Mouse (Mus musculus) right cerebral cortex, postnatal 10 days (tissue): ENCODE measurements at regions not wholly inside any gene's neighbourhood (a gene's known extent, or its start where the extent isn't known, plus 50 kb on each side); places are given as distances from the start of the nearest gene placed in this dataset.

Source experiments
- DNase-seq, 2 experiments: peaks; one replicate each; pipeline ENCODE4 v3.0.0; 2021; ENCODE audit warnings: low spot score in 2 of 2

DNA sequence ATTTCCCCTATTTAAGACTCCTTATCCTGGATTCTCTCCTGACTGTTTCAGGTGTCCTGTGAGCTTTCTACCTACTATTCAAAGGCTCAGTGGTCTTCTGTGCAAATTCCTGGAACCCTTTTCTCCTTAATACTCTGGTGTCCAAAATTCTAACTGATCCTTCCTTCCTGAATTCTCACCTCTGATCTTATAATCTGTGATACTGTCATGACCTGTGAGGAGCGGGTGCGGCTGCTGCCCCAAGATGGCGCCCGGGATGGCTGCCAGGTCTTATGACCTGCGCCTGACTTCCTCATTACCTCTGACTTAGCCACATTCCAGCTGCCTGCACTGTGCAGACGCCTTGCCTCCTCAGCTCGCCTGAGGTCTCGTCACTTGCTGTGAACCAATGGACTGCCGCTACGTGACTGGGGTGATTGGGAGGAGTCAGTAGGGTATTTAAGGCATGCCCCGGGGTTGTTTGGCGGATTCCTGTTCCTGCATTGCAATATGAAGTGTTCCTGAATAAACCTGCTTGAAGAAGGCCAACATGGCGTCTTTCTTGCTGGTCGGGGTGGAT, 131.2 kb downstream of the Ptbp2 start:
- DNase-seq, result no peak

DNA sequence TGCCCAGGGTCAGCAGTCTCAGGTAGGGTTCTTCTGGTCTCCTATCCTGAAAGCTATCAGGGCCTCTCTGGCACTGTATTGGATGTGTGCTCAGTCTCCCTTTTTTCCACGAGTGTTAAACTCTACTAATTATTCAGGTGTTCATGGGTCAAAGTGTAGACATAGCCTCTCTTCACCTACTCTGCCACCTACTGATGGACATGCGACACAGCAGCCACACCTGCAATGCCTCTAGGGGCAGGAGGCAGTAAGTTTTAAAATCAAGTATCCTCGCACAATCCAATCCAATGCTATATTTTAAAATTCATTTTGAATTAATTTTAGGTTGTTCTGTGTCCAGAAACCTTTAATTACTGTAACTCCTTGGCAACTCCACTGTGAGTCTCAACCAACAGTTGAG, 145.6 kb downstream of the Ptbp2 start:
- DNase-seq, result no peak

DNA sequence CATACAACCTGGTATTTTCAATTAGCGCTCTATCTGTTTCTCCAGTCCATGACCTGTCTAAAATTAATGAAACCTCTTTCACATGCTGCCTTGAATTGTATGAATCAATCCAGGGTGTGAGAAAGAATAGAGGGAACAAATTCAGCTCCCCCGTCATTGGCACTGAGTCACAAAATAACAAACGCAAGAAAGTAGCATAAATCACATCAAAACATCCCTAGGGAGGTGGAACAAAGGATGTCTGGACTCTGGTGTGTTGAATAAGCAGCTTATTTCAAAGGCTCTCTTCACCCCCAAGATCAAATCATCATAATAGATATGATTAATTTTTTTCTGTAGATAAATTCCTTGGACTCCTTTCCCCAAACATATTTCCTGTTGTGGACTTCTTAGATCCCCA, 148.6 kb downstream of the Ptbp2 start:
- no peak for DNase-seq

DNA sequence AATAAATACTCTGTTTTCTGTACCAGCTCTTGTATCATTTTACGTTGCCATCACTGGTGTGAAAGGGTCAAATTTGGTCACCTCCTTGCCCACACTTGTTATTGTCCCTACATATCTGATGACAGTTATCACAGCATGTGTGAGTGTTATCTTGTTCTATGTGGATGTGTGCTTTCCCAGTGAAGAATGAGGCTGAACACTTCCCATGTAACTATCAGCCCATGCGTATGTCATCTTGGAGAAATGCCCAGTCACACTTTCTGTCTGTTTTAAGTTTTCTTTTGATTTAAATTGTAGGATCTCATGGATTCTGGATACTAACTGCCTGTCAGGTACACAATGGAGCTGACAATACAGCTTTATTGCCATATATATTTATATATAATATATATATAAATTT, 150.8 kb downstream of the Ptbp2 start:
- no peak for DNase-seq

DNA sequence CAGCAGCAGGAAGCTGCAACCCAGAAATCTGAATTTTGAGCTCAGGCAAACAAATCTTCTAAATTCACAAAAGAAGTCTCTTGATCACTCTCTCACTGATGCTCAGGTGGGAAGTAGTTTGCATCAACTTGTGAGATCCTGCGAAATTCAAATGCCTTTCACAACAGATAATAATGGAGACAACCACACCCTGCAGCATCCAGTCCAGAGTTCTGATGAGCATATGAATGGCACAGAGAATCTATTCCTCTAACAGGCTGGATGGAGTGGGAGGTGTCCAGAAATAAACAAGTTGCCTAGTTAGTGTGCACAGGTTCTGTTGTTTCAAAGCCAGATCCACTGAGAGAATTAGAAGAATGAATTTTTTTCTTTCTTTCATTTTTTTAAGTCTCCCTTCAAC, 178.2 kb downstream of the Ptbp2 start:
- no peak for DNase-seq

DNA sequence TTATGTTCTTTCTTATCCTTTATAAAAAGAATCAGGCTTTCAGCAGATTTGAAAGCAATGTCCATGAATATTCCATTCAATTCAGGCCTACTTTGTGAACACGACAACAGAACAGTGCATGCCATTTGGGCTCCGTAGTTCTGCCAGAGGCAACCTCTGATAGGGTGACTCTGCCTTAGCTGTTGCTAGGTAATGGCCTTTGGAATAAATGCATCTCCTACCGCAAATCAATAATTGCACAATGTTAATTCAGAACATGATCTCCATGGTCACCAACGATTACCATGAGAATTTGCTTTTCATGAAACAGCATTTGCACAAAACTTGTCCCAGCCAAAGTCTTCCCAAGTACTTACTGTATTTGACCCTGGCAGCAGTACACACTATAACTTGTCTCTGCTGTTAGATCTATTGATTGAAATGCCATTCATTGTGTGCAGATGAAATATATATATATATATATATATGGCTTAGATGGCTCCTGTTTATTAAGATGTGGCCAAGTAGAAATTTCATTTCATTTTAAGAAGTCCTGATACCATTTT, 195.3 kb downstream of the Ptbp2 start:
- no peak for DNase-seq

DNA sequence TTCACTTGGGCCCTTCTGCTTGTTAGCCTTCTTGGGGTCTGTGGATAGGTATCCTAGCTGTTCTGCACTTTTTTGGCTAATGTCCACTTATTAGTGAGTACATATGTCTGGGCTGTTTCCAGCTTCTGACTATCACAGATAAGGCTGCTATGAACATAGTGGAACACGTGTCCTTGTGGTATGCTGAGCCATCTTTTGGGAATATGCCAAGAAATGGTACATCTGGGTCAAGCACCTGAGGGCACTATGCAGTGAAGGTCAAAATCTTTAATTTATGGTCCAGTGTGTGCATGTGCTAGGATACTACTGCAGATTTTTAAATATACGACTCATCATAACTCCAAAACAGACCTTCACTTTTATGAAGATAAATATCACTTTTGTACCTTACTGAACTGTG, 196.3 kb downstream of the Ptbp2 start:
- no peak for DNase-seq

DNA sequence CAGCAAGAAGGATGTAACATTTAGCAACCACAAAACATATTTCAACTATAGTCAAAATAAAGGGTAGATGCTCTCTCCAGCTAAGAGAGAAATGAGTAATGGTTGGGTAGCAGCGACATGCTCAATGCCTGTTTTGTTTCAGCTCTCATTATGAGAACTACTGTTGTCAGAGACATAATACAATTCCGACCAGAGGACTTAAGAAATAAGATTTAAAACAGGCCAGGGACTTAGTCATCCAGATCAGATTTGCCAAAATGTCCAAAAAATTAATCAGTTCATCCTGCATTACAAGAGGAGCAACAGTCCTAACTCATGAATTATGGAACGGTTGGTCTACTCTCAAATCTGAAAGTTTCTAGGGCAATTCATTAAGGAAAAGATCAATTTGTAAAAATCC, 208.8 kb downstream of the Ptbp2 start:
- DNase-seq, result no peak

DNA sequence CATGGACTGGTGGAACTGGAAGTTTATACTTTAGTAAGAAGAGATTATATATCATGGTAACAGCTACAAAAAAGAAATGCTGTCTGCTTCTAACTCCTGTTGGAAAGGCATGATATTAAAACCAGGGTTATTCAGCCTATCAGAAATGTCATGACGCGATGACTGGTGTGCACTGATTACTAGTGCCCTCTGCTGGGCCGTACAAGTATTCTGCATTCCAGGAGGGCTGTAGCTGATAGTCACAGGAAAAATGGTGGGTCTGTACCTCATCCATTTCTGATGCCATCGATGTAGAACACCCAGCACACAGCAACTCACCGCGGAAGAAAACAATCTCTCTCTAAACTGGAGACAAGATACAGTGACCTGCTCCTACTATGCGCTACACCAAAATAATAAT, 246.4 kb downstream of the Ptbp2 start:
- no peak for DNase-seq

DNA sequence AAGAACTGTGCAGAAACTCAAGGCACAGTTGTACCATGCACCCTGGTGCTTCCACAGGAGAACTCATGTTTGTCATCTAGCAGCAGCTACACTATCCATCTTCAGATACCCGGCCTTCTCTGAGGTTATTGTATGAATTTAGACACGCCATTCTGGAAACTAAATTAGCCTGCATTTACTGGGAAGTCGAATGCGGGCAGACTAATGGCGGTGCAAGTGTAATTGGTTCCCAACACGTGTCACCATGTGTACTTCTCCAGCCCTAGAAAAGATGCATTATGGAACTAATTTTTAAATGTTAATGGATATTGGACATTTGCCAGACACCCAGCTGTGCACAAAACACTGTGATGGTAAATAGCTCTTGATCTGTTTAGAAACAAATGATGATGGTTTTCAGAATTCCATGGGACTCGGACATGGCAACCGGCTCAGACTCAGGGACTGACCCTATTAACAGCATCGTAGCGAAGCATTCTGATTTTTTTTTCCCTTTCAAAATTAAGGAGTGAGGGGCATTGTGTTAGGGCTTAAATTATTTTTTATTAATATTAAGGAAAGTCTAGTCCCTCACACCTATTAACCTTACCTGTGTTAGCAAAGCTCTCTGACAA, 259.6 kb downstream of the Ptbp2 start:
- DNase-seq, result no peak

DNA sequence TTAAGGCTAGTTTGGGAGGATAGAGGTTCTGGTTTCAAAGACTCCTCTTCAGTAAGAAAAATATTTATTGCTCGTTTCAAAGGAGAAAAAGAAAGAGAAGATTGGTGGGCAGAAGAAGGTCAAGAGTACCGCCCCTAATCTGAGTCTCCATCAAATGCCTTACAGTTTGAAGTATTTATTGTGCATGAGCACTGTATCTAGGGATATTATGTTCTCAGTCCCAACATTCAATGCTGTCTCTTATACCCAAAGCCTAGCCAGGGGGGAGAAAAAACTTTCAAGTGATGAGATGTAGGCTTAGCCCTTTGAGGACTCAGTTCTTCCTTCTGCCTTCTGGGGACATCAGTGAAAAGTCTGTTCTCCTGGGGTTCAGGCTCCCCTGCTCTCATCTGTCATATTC, 271.7 kb downstream of the Ptbp2 start:
- DNase-seq, result no peak

DNA sequence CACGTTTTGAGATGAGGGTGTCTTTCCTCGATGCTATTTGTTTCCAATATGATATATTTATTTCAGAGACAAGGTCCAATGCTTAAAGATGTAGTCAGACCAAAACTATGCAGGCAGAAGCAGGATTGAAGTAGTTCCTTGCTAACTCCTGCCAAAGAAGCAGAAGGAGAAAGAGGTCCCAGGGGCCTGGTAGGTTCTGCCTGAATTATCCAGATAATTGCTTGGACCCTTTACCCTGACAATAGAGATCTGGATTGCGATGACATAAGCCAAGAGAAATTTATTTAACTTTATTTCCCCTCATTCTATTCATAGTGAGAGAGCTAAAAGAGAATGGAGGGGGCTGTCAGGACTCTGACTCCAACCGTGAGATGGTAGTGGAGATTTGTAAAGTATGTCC, 275.1 kb downstream of the Ptbp2 start:
- no peak for DNase-seq

DNA sequence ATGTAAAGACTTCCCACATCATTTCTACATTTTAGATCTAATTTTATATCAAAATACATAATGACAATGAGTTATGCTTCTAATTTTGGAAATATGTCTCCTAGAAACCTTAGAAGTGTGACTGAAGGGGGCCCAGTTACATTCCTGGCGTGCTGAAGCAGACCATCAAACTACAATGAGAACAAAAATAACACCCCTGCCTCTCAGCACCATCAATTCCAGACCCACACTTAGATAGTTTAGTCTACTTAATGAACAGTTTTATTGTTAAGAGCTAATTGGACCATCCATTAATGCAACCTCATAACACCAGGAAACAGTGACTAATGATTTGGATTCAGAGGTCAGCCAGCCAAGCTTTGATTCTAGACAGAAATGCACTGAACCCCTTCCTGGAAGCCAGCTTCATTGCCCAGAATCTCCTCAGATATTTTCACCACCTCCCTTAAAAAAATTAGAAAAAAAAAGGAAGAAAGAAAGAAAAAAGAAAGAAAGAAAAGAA, 280.7 kb downstream of the Ptbp2 start:
- no peak for DNase-seq

DNA sequence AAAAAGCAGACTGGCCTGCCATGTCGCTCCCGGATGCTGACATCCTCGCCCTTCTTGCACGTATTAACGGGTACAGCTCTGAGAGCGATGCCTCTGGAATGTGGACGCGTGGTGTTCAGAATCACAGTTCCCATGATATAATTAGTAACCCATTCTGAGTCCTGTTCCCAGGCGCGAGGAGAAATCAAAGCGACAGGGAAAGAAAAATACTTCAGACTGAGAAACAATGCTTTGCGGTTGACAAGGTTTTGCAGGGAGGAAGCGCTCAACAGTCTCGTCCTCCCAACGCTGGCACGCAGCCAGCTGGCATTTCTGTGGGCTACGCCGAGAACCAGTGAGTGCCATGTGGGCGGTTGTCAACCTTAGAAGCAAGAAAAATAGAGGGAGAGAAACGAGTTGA, 285.6 kb downstream of the Ptbp2 start:
- DNase-seq, result peak; percentile 90 to 94

DNA sequence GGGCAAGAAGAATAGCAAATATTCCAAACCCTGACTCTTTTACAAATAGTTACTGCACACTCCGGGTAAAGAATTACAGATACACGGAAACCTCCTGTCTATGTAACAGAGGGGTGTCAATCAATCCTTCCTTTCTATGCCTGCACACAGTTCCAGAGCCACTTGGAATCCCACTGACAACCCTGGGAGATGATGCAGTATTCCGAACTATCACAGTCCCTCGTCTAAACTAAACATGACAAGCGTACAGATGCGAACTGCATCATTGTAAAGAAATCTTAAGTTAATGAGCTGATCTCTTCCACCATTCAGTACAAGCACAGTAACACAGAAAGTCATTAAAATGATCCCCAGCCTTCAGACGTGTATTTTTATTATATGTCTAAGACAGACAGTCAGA, 286.4 kb downstream of the Ptbp2 start:
- no peak for DNase-seq

DNA sequence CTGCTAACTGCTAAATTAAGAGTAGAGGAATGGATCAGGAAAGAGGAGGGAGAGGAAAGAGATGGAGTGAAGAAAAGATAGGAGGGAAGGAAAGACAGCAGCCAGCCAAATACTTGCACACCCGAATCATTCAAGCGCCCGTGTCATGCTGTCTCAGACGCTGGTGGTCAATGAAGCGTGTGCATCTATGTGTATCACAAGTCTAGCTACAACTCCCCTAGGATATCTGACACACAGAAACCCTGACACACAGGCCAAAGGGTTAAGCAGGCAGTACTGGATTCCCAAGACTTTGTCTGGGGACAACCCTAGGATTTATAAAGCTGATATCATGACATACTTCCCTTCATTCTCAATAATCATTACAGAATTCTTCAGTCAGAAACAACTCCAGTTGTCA, 289.7 kb downstream of the Ptbp2 start:
- DNase-seq, result no peak

DNA sequence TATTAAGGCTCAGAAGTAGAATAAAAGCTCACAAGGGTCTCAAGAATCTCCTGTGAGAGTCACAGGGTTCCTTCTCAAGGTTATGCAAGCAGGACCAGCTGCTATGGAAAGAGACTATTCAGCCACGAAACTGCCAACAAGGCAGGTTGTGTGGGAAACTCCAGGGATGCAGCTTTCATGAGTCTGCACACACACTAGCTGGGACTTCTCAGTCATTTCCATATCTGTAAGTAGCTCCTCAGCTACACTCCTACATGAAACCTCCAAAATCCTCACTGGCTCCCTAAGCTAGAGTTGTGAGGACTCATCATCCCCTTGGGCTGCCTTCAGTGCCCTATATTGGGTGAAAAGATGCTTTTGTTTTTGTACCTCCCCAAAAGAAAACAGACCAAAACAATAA, 291.6 kb downstream of the Ptbp2 start:
- DNase-seq, result no peak

DNA sequence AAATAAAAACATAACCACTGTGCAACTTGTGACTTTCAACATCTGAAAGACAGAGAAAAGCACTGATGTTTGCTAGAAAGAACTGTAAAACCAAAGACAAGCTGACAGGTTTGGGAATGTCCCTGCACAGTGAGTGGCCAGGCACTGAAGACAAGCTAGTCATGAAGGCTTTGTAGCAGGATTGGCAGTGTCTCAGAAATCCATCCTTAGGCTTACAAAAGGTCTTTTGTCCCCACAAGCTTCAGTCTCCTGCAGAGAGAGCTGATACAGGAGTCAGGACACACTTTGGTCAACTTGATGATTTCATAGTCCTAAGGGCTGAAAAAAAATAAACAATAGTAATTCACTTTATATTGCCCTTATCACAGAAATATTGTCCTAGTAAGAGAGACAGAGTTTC, 294.9 kb downstream of the Ptbp2 start:
- no peak for DNase-seq
